Mouse (Mus musculus) midbrain, embryonic 12.5 days (tissue): Measurements from ENCODE around the gene Tmem81. TPM values are rescaled to one million over a fixed set of nuclear protein-coding genes. Genes with fewer than 3 reads are reported as not detected.

Experiments
- ATAC-seq: fragments of 200-750 bp; cut with Nextera tagmentation; 2 replicates; pipeline ENCODE4 v1.8.0; 2017; ENCODE audit warnings: low read depth, moderate TSS enrichment, moderate library complexity; ENCODE audit not compliant: low FRiP score
- H3K27ac ChIP-seq: fragments of 300-500 bp; sonication (generic); replicated peaks from 2 replicates; pipeline ENCODE4 v1.5.1; 2016; ENCODE audit warnings: mild to moderate bottlenecking
- H3K27me3 ChIP-seq: fragments of 300-500 bp; sonication (generic); 2 replicates; pipeline ENCODE4 v1.6.1; 2016; ENCODE audit warnings: mild to moderate bottlenecking
- H3K36me3 ChIP-seq: fragments of 300-500 bp; sonication (generic); 2 replicates; pipeline ENCODE4 v1.6.1; 2016
- H3K4me1 ChIP-seq: fragments of 300-500 bp; sonication (generic); 2 replicates; pipeline ENCODE4 v1.6.1; 2016
- H3K4me2 ChIP-seq: fragments of 300-500 bp; sonication (generic); replicated peaks from 2 replicates; pipeline ENCODE4 v1.6.1; 2016; ENCODE audit warnings: mild to moderate bottlenecking, moderate library complexity
- H3K4me3 ChIP-seq: fragments of 300-500 bp; sonication (generic); 2 replicates; pipeline ENCODE4 v1.5.1; 2016; ENCODE audit warnings: mild to moderate bottlenecking
- H3K9ac ChIP-seq: fragments of 300-500 bp; sonication (generic); replicated peaks from 2 replicates; pipeline ENCODE4 v1.6.1; 2016; ENCODE audit warnings: mild to moderate bottlenecking, moderate library complexity
- H3K9me3 ChIP-seq: fragments of 300-500 bp; sonication (generic); 2 replicates; pipeline ENCODE4 v1.6.1; 2016; ENCODE audit warnings: mild to moderate bottlenecking
- WGBS: fragments of 180-500 bp; shearing (Covaris S2); methylation state at CpG from one replicate; pipeline ENCODE4 v1.1.7; 2016; 5-methylcytosine and 5-hydroxymethylcytosine counted together
- polyA plus RNA-seq: library from polyadenylated mRNA; unstranded; fragments of >200 nt; fragmentation: Nextera tagmentation; extraction: Ambion mirVana; gene quantifications from 2 replicates; pipeline ENCODE4 v1.2.1, GENCODE M21; 2016

Tmem81 gene
- polyA plus RNA-seq, 1 experiment from 2014 or later = 1.4 TPM

GRCm38 (mm10) chr1:132520764-132521163 is 14.7 kb downstream of the Tmem81 start:
- Histone ChIP-seq H3K4me3 (no peak overlapping the region), H3K4me2 (no peak overlapping the region), H3K9me3 (no peaks in the 10 kb centered on the region), H3K27ac (peak overlapping the region; percentile 46; the same call in 1 of the 2 replicates), H3K27me3 (peaks cover 7% of the 10 kb centered on the region; the same call in 1 of the 2 replicates), H3K36me3 (peaks cover 31% of the 10 kb centered on the region), H3K4me1 (0 out of 2 replicates have a peak, but pooled peaks cover 15% of the 10 kb centered on the region), H3K9ac (no peak overlapping the region)
- 20% methylated on average over 3 of the region's 6 CpGs for WGBS
- no peak; the same call in 1 of the 2 replicates for ATAC-seq

- 83% methylated on average over 8 of the region's 8 CpGs for WGBS
- Histone ChIP-seq H3K27ac (0 out of 2 replicates have a peak overlapping the region, but pooled peaks have one; percentile 35), H3K4me1 (peaks cover 25% of the 10 kb centered on the region), H3K36me3 (peaks cover 31% of the 10 kb centered on the region), H3K9me3 (no peaks in the 10 kb centered on the region), H3K4me3 (no peak overlapping the region), H3K9ac (no peak overlapping the region), H3K27me3 (peaks cover 7% of the 10 kb centered on the region; the same call in 1 of the 2 replicates), H3K4me2 (no peak overlapping the region)
- no peak for ATAC-seq
These were observed 17.0 kb downstream of the Tmem81 start for GRCm38 (mm10) chr1:132523048-132523447.

DNA sequence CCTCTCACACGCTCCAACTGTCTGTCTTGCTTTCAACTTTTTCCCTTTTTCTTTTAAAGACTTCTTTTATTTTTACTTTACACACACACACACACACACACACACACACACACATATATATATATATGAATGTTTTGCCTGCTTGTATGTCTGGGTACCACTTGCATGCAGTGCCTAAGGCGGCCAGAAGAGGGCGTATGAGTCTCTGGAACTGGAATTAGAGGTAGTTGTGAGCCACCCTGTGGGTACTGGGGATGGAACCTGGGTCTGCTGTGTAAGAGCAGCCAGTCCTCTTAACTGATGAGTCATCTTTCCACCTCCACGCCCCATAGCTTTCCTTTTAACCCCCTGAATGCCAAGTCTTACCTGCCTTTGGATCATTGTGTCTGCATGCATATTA is 17.9 kb downstream of the Tmem81 start:
- WGBS = 39% methylated on average over 4 of the region's 4 CpGs
- no peak for ATAC-seq

GRCm38 (mm10) chr1:132525832-132526231 is 19.8 kb downstream of the Tmem81 start:
- H3K27ac ChIP-seq = peak overlapping the region; percentile 79
- peaks cover 31% of the 10 kb centered on the region for H3K36me3 ChIP-seq
- H3K4me1 ChIP-seq = peaks cover 32% of the 10 kb centered on the region
- H3K9me3 ChIP-seq = no peaks in the 10 kb centered on the region
- peak overlapping the region; percentile 37; the same call in 1 of the 2 replicates for H3K9ac ChIP-seq
- WGBS = 10% methylated on average over 10 of the region's 10 CpGs
- H3K27me3 ChIP-seq = peaks cover 7% of the 10 kb centered on the region; the same call in 1 of the 2 replicates
- peak overlapping the region; percentile 3; the same call in 1 of the 2 replicates for H3K4me2 ChIP-seq
- peak; percentile 16; the same call in 1 of the 2 replicates for ATAC-seq
- H3K4me3 ChIP-seq = no peak overlapping the region

More for the DNA sequence above, 17.9 kb downstream of the Tmem81 start:
- Histone ChIP-seq H3K9ac (no peak overlapping the region), H3K9me3 (no peaks in the 10 kb centered on the region), H3K27ac (no peak overlapping the region), H3K36me3 (peaks cover 33% of the 10 kb centered on the region), H3K27me3 (peaks cover 7% of the 10 kb centered on the region; the same call in 1 of the 2 replicates), H3K4me1 (peaks cover 25% of the 10 kb centered on the region), H3K4me3 (no peak overlapping the region), H3K4me2 (no peak overlapping the region)

- 96% methylated on average over 13 of the region's 13 CpGs for WGBS
- H3K4me2 ChIP-seq = no peak overlapping the region
These were observed 22.0 kb downstream of the Tmem81 start for GRCm38 (mm10) chr1:132528071-132528470.

GRCm38 (mm10) chr1:132528647-132529334 is 22.8 kb downstream of the Tmem81 start:
- no peak overlapping the region for H3K4me2 ChIP-seq
- H3K4me3 ChIP-seq = no peak overlapping the region
- H3K27me3 ChIP-seq = peaks cover 7% of the 10 kb centered on the region
- WGBS = 90% methylated on average over 19 of the region's 19 CpGs
- H3K9me3 ChIP-seq = no peaks in the 10 kb centered on the region
- peaks cover 19% of the 10 kb centered on the region for H3K36me3 ChIP-seq
- ATAC-seq = no peak
- H3K9ac ChIP-seq = no peak overlapping the region
- peaks cover 47% of the 10 kb centered on the region for H3K4me1 ChIP-seq
- H3K27ac ChIP-seq = no peak overlapping the region

More at GRCm38 (mm10) chr1:132528071-132528470, 22.0 kb downstream of the Tmem81 start:
- ATAC-seq = no peak
- peaks cover 40% of the 10 kb centered on the region for H3K4me1 ChIP-seq
- H3K36me3 ChIP-seq = peaks cover 19% of the 10 kb centered on the region
- H3K27me3 ChIP-seq = peaks cover 7% of the 10 kb centered on the region; the same call in 1 of the 2 replicates
- no peak overlapping the region for H3K4me3 ChIP-seq
- H3K27ac ChIP-seq = no peak overlapping the region
- H3K9ac ChIP-seq = no peak overlapping the region
- no peaks in the 10 kb centered on the region for H3K9me3 ChIP-seq

- H3K9me3 ChIP-seq = no peaks in the 10 kb centered on the region
- 1% methylated on average over 5 of the region's 5 CpGs for WGBS
- no peak overlapping the region for H3K9ac ChIP-seq
- peak; percentile 84 for ATAC-seq
- peaks cover 19% of the 10 kb centered on the region for H3K36me3 ChIP-seq
- no peaks in the 10 kb centered on the region; the same call in 1 of the 2 replicates for H3K27me3 ChIP-seq
- peak overlapping the region; percentile 80 for H3K27ac ChIP-seq
- peaks cover 54% of the 10 kb centered on the region for H3K4me1 ChIP-seq
- no peak overlapping the region for H3K4me3 ChIP-seq
- H3K4me2 ChIP-seq = no peak overlapping the region
These were observed 24.7 kb downstream of the Tmem81 start for GRCm38 (mm10) chr1:132530631-132531191.

DNA sequence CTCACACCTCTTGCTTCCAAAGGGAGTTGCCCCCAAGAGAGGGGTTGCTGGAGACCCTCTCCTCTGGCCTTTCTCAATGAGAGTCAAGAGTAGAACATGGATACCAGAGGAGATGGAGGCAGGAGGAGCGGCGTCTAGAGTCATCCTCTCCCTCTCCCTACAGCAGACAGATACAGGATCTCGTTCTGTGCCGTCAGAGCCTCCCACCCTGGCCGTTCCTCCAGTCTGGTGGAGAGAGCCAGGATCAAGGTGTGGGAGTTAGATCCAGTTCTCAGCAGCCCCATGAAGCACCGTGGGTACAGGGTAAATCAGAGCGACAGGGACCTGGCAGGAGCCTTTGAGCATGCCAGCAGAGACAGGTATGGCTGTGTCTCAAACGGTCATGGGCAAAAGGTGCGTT is 26.5 kb downstream of the Tmem81 start:
- Histone ChIP-seq H3K9ac (no peak overlapping the region), H3K4me1 (peaks cover 48% of the 10 kb centered on the region), H3K4me3 (no peak overlapping the region), H3K27me3 (no peaks in the 10 kb centered on the region; the same call in 1 of the 2 replicates), H3K9me3 (no peaks in the 10 kb centered on the region), H3K4me2 (no peak overlapping the region), H3K36me3 (peaks cover 10% of the 10 kb centered on the region), H3K27ac (peak overlapping the region; percentile 80)
- WGBS = 71% methylated on average over 9 of the region's 9 CpGs
- no peak for ATAC-seq

- H3K4me1 ChIP-seq = peaks cover 52% of the 10 kb centered on the region
- peak overlapping the region; percentile 21; the same call in 1 of the 2 replicates for H3K4me2 ChIP-seq
- peak overlapping the region; percentile 80 for H3K27ac ChIP-seq
- H3K27me3 ChIP-seq = peaks cover 5% of the 10 kb centered on the region; the same call in 1 of the 2 replicates
- ATAC-seq = 0 out of 2 replicates have a peak, but pooled peaks have one; percentile 3
- no peak overlapping the region for H3K9ac ChIP-seq
- WGBS = 6% methylated on average over 7 of the region's 8 CpGs
- H3K4me3 ChIP-seq = no peak overlapping the region
- peaks cover 5% of the 10 kb centered on the region; the same call in 1 of the 2 replicates for H3K36me3 ChIP-seq
- no peaks in the 10 kb centered on the region for H3K9me3 ChIP-seq
These were observed 27.8 kb downstream of the Tmem81 start for GRCm38 (mm10) chr1:132533840-132534239.

GRCm38 (mm10) chr1:132535541-132535940 is 29.5 kb downstream of the Tmem81 start:
- H3K27ac ChIP-seq = peak overlapping the region; percentile 80; the same call in 1 of the 2 replicates
- no peak overlapping the region for H3K4me3 ChIP-seq
- 96% methylated on average over 4 of the region's 4 CpGs for WGBS
- H3K9me3 ChIP-seq = no peaks in the 10 kb centered on the region
- H3K9ac ChIP-seq = no peak overlapping the region
- H3K4me2 ChIP-seq = no peak overlapping the region
- H3K4me1 ChIP-seq = peaks cover 51% of the 10 kb centered on the region
- H3K27me3 ChIP-seq = peaks cover 17% of the 10 kb centered on the region
- 0 out of 2 replicates have a peak, but pooled peaks cover 3% of the 10 kb centered on the region for H3K36me3 ChIP-seq
- no peak for ATAC-seq

DNA sequence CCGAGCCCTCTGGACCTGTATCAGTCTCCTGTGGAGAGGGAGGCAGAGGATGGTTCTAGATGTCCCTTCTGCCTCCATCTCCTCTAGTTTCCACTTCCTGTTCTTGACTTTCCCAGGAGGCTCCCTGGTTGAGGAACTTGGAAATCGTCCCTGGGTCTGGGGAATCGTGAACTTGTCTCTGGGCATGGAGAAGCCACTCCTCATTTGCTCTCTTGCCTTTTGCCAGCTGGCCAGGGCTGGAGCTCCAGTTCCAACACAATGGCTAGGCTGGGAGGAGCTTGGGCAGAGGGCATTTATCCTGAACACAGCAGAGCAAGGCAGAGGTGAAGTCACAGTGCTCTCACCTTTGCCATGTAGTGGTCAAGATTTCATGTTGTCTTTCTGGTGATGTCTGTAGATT is 30.4 kb downstream of the Tmem81 start:
- Histone ChIP-seq H3K4me3 (no peak overlapping the region), H3K27me3 (peaks cover 25% of the 10 kb centered on the region), H3K27ac (no peak overlapping the region), H3K4me2 (no peak overlapping the region), H3K9me3 (no peaks in the 10 kb centered on the region), H3K9ac (no peak overlapping the region), H3K36me3 (0 out of 2 replicates have a peak, but pooled peaks cover 3% of the 10 kb centered on the region), H3K4me1 (peaks cover 51% of the 10 kb centered on the region)
- no peak for ATAC-seq
- 85% methylated on average over 3 of the region's 3 CpGs for WGBS

DNA sequence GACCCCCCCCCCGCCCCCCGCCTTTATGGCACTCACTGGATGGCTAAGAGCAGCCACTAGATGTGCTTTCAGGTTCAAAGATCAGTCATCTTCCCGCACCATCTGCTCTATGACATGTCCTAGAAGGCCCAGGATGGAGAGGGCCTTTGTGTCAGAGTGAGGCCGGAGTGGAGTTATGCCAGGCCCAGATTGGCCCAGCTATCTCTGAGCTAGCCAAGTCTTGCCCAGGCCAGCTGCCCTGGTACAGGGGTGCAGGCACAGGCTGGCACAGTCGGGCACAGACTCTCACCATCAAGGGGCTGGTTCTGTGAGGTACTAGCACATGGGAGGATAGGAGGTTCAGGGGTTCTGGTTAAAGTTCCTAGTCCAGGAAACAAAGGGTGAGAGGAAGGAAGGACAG is 31.7 kb downstream of the Tmem81 start:
- H3K9ac ChIP-seq = no peak overlapping the region
- no peaks in the 10 kb centered on the region for H3K9me3 ChIP-seq
- peak overlapping the region; percentile 64; the same call in 1 of the 2 replicates for H3K4me2 ChIP-seq
- peaks cover 38% of the 10 kb centered on the region for H3K27me3 ChIP-seq
- no peak overlapping the region for H3K27ac ChIP-seq
- no peaks in the 10 kb centered on the region for H3K36me3 ChIP-seq
- no peak for ATAC-seq
- H3K4me3 ChIP-seq = no peak overlapping the region
- peaks cover 56% of the 10 kb centered on the region for H3K4me1 ChIP-seq
- 74% methylated on average over 5 of the region's 5 CpGs for WGBS
